Comparison of ENCODE assay signal across 9 mouse cellular contexts in the genomic region with DNA sequence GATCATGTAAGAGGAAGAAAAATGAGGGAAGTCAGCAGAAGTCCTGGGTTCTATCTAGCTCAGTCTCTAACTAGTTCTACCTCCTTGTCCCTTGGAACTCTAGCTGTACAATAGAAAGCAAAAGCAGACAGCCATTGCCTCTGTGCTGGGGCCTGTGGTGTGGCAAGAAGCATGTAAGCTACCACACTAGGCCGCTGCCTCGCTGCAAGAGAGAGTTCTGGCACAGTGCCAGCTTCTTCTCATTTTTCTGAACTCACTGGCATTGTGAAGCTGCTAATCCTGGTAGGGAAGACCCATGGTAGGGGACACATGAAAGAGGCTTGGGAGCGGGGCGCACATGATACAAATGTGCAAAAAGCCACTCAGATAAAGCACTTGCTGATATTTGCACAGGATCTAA.
A peak's percentile ranks its signal among the peaks of the same experiment; 100 is the strongest.
DNase-seq lines count a peak whose midpoint lies in the region; ATAC-seq and TF ChIP-seq lines count a peak whose summit lies in the region.
"Had no signal": no experiment of that assay in that cellular context is flagged by ENCODE, and none has a peak within 500 bp of the region (broad histone marks: within the 10 kb centered on the region; RNA-seq: fewer than 3 reads in every experiment).

No protein-coding gene starts in this region.

- no peaks in the 10 kb centered on the region for H3K4me1 ChIP-seq in kidney, embryonic 15.5 days
- no peaks in the 10 kb centered on the region for H3K4me1 ChIP-seq in thymus, adult 2 months (replicated peaks; ENCODE audit: control insufficient read depth, insufficient read depth, low read length)
- H3K4me1 ChIP-seq: stomach, embryonic 15.5 days had no signal

- no peak overlapping the region for H3K9ac ChIP-seq in kidney, embryonic 15.5 days
- H3K9ac ChIP-seq: stomach, embryonic 15.5 days had no signal

- H3K27ac ChIP-seq in kidney, embryonic 15.5 days = no peak overlapping the region
- no peak overlapping the region for H3K27ac ChIP-seq in thymus, adult 2 months (ENCODE audit: control insufficient read depth, insufficient read depth, low read length)
- H3K27ac ChIP-seq: stomach, embryonic 15.5 days had no signal

- no peak overlapping the region for H3K4me3 ChIP-seq in kidney, embryonic 15.5 days (replicated peaks)
- H3K4me3 ChIP-seq in thymus, adult 2 months (ENCODE audit: control insufficient read depth, insufficient read depth, low read length) = no peak overlapping the region
- H3K4me3 ChIP-seq: stomach, embryonic 15.5 days had no signal

- no peak for TF ChIP-seq CTCF in thymus, adult 2 months (IDR thresholded peaks at IDR 0.05; ENCODE audit: borderline replicate concordance, control insufficient read depth, extremely low read depth, insufficient read depth, low read length, poor library complexity)

- peaks cover 90% of the 10 kb centered on the region for H3K27me3 ChIP-seq in kidney, embryonic 15.5 days
- H3K27me3 ChIP-seq in thymus, adult 2 months (ENCODE audit: control insufficient read depth, insufficient read depth, low read length) = no peaks in the 10 kb centered on the region
- H3K27me3 ChIP-seq: stomach, embryonic 15.5 days had no signal

- no peak overlapping the region for H3K4me2 ChIP-seq in kidney, embryonic 15.5 days
- H3K4me2 ChIP-seq: stomach, embryonic 15.5 days had no signal

- DNase-seq in kidney, postnatal 10 days = peak; percentile 70
- DNase-seq in Muller cell, postnatal 12 days (ENCODE audit: inconsistent ontology term) = peak; percentile 31
- peak; percentile 66 for DNase-seq in adrenal gland, postnatal 10 days
- peak; percentile 61 for DNase-seq in lung, postnatal 10 days
- no peak for DNase-seq in spleen, adult 12 weeks (ENCODE audit: low spot score)
- no peak for DNase-seq in thymus, adult 2 months
- DNase-seq in natural killer cell, adult 2 months (ENCODE audit: low spot score in 2 of 2) = no peak

- no peak for ATAC-seq in kidney, embryonic 15.5 days (replicated peaks; ENCODE audit: low FRiP score)

- H3K9me3 ChIP-seq in kidney, embryonic 15.5 days (replicated peaks) = no peaks in the 10 kb centered on the region
- H3K9me3 ChIP-seq: stomach, embryonic 15.5 days had no signal

- WGBS in kidney, embryonic 15.5 days = 69% methylated on average over 4 of the region's 4 CpGs
- WGBS in thymus, adult 2 months = 63% methylated on average over 4 of the region's 4 CpGs

- H3K36me3 ChIP-seq in kidney, embryonic 15.5 days = no peaks in the 10 kb centered on the region
- no peaks in the 10 kb centered on the region for H3K36me3 ChIP-seq in thymus, adult 2 months (ENCODE audit: control insufficient read depth, insufficient read depth, low read length)
- H3K36me3 ChIP-seq: stomach, embryonic 15.5 days had no signal

- no peak for TF ChIP-seq POLR2A in thymus, adult 2 months (IDR thresholded peaks at IDR 0.05; ENCODE audit: control insufficient read depth, extremely low read depth, insufficient read depth, low read length, poor library complexity)

Comparison
In these comparisons a context has a peak if more than half of its experiments do, and no peak if none do; other contexts are left out.
1. DNase-seq: peak in kidney, postnatal 10 days (single experiment), Muller cell, postnatal 12 days (single experiment), adrenal gland, postnatal 10 days (single experiment) and lung, postnatal 10 days (single experiment); none in spleen, adult 12 weeks (single experiment), thymus, adult 2 months (single experiment) and natural killer cell, adult 2 months (0 of 2).